Mouse (Mus musculus): ENCODE data around the gene Syt6. TPM values are rescaled to one million over a fixed set of nuclear protein-coding genes. Genes with fewer than 3 reads are reported as not detected.

Gene Syt6
- total RNA-seq, 2 experiments from 2014 or later: not detected

DNA sequence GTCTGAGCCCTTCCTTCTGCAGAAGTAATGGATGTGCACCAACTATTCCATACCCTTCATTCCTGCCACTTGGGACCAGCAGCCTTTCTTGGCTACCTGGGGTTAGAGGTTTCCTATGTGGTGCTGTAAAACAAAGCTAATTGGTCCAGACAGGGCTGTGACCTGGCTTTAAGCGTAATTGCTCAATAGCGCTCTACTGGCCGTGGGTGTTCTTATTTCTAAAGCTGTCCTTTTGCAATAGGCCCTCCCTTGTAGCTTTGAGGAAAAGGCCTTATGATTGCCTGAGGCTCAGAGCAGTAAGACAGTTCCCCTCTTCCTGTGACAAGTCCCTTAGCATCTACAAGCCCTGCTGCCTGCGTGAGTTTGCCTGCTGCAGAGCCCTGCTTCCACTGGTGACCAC, 22.6 kb downstream of the Syt6 start:
- DNase-seq: no peak
- intact Hi-C loops (cut with DNase I): no loop called here

DNA sequence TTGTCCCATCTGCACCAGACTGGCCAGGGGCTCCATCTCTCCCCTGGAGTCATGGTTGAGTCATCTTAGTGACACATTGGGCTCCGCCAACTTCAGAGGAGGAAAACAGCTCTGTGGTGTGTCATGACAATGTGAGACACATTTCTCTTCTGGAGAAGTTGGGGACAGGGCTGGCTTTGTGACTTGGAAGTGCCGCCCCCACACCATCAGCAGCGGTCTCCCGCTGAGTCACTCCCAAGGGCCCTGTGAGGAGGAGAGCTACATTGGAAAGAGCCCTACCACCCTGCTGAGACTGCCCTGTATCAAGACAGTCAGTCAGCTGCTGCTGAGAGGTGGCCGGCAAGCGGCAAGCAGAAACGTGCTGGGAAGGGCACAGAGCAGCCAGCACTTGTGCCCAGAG, 26.0 kb downstream of the Syt6 start:
- intact Hi-C loops (cut with DNase I): no loop called here
- no peak for DNase-seq

DNA sequence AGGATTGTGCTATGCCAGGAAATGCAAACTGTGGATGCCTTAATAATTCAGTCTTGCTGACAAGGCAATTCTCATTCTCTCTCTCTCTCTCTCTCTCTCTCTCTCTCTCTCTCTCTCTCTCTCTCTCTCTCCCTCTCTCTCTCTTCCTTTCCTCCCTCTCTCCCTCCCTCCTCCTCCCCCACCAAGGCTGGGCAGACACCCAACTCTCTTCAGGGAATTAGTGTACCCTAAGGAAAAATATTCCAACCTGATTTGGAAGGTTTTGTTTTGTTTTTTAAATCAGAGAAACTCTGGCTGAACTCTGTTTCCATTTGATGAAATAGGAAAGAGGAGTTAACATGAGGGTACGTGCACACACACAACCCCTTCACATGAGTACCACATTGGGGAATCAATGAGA, 26.5 kb downstream of the Syt6 start:
- no peak for DNase-seq
- intact Hi-C loops (cut with DNase I): no loop called here

DNA sequence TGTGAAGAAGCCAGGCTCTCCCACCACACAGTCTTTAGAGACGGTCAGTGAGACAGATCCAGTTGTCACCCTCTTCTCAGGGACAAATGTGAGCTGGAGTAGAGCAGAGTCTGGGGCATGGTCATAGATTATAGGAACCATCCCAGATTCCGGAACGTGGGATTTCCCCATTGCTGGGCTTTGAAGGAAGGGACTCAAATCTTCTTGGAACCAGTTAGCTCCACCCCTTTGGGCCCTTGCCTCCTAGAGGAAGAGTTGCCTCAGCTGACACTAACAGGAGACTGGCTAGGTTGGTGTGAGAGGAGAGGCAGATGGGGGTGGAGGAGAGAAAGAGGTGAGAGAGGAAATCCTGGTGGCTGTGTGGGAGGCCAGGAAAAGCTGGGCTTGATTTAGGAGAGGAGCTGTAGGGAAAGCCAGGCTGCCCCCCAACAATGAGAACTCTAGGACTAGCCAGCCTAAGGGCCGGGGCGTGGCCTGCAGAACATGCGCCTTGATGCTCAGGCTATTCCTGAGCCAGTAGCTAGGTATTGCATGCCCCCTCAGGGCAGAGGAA, 31.1 kb downstream of the Syt6 start:
- DNase-seq: no peak
- intact Hi-C loops (cut with DNase I): no loop called here

DNA sequence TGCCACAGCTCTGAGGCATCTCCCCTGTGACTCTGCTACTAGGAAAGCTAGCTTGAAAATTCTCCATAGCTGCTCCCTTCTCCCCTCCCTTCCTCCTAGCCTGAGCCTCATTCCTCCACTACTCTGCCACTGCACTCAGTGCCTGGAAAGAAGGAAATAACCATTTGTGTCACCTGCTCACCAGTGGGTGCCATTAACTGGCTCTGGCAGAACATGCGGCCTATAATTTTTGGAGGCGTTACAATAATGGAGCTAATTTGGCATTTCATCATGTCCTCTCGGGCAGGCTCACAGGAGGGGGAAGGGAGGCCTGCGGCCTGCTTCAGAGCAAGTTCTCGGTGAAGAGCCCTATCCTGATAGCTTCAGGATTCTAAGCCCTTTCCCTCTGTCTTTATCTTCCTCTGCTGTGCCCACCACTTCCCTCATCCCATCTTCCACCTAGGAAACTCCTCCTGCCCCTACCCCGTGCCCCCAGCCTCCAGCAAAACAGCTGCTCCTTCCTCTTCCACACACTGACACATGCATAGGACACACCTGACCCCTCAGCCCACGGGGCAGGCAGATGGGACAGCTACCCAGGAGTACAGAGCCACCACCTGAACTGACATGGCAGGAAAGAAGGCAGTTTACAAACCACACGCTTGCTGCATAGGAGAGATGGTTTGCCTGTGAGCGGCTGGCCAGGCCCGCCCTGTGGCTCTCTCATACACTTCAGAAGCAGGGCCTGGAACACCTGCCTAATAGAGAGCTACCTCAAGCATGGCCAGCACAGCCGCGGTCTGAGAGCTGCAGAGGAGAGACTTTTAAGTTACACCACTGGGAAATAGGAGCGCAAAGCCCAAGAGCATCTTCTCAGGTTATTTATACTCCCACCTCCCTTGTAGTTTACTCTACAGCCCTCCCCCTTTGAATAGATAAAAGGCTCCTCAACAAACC, 31.9 kb downstream of the Syt6 start:
- intact Hi-C loops (cut with DNase I): no loop called here
- no peak for DNase-seq

DNA sequence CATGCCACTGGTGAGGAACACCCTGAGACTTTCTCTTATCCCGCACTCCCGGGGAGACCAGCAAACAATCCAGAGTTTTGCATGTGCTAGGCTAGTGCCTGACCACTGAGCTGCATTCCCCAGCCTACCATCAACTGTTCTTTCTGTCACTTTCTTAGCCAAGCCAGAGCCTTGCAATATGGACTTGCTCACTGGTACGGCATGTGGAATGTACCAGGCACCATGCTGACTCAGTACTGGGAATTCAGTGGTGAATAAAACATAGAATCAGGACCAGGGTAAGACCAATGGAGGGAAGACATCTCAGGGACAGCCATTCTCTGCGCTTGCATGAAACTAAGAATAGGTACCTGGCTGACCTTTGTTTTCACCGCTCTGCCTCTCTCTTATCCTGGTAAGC, 35.2 kb downstream of the Syt6 start:
- intact Hi-C loops (cut with DNase I): no loop called here
- DNase-seq: no peak

DNA sequence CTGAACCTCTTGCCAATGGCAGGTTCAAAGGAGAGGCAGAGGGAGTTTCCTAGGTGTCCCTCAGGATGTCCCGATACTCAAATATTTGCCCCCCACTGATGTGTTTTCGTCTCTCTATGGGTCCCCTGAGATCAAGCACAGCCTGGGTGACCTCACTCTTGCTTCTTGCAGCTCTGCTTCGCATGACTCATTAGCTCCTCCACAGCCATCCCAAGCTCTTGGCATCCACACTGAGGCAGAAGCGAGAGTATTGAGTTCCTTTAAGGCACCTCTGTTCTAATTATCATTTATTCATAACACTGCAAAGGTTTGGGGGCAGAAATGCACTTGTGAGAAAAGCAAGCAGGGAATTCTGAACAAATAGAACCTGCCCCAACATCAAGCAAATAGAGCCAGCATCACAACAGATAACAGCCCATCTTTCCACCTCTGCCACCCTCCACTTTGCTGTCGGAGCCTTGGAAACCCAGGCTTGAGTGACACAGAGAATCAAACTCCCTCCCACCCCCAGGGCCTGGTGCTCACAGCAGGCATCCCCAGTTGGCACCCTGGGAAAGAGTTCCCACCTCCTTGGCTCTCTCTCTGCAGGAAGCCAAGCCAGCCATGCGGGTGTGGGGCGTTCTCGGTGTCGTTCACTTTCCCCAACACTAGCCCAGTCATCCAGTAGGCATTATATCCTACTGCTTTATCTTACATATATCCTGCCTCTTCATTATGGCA, 37.8 kb downstream of the Syt6 start:
- DNase-seq: no peak
- intact Hi-C loops (cut with DNase I): no loop called here

DNA sequence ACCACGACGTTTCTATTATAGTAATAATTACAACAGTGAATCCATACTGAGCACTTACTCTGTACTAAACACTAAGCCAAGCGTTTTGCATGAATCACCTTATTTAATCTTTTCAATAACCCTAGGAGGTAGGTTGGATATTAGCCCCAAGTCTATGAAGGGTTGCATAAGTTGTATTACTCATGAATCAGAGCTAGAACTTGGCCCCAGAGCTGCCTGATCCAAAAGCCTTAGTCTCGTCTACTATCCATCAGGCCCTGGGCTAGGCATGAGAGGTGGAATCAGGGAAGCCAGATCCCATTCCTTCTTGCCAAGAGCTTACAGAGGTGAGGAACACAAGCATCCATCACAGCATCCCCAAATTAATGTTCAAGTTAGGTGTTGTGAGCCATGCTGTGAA, 40.6 kb downstream of the Syt6 start:
- no peak for DNase-seq
- intact Hi-C loops (cut with DNase I): no loop called here

DNA sequence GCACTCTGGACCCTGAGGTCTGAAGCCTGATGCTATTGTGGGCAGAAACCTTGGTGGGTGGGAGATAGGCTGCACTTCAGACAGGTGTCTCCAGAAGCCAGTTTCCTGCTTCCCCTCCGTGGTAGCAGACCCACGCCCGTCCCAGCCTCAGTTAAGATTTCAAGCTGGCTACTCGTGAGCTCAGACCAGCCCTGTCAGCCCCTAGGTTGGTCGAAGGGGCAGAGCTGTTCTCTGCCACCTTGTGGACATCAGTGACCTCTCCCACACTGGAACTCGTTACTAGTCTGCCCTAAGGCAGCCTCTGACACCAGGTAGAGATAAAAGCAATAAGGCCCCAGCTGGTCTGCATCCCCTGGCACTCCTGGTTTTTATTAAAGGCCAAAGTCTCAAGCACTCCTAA, 42.0 kb downstream of the Syt6 start:
- no peak for DNase-seq
- intact Hi-C loops (cut with DNase I): no loop called here

DNA sequence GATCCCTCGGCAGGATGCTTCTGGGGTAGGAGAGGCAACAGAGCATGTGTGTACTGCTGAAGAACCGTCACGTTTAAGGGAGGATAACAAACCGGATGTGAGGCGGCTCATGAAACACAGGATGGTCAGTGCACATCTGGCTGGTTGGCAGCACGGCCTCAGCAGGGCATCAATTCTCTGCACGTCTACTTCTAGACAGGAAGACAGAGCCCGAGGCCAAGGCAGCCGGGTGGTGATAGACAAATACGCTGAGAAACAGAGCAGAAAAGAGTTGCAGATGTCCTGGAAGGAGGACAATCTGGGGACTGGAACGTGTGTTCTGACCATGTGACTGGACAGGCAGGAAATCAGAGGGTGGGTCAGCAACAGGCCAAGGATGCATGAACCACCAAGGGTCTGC, 45.1 kb downstream of the Syt6 start:
- intact Hi-C loops (cut with DNase I): no loop called here
- DNase-seq: no peak

DNA sequence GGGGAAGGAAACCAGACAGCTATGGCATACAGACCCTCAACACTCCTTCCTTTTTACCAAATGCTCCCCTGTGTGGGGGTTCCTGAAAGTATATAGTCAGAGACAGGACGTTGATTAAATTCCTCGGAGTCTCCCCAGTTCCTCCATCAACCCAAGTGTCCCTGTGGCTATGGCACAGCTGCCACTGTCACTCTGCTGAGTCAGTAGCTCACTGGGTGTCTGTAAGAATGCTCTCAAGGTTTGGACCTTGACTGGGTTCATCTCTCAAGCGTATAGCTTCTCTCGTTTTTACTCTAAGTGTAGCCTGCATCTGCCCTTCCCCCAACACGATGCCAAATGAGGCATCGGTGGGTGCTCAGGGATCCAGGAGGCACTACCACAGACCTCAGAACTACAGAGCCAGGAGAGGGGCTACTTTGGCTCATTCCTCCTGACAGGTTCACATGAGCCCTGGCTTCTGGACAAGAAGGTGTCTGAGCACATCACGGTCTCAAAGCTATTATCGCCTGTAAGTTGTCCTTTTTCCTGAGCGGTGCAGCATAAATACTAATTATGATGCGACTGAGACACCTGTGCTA, 49.0 kb downstream of the Syt6 start:
- DNase-seq: no peak

DNA sequence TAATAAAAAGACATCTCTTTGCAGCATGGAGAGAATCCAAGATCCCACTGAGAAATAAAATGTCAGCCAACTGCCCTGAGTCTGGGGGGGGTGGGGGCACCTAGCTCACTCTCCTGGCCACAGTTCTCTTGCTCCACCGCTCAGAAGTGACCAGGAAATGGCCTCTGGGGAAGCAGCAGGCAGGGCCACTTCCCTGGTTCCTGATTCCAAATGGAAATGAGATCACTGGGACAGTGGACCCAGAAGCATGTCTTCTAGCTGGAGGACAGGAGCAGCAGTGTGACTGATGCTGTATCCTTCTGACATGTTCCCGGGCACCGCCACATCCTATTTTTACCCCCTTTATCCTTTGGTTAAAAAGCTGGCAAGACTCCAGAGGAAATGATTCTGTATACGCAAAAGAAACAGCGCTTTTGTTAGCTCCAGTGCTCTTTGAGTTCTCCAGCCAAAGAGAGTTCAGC, 49.6 kb downstream of the Syt6 start:
- intact Hi-C loops (cut with DNase I): no loop called here
- DNase-seq: no peak

More for the DNA sequence above, 49.0 kb downstream of the Syt6 start:
- intact Hi-C loops (cut with DNase I): no loop called here

DNA sequence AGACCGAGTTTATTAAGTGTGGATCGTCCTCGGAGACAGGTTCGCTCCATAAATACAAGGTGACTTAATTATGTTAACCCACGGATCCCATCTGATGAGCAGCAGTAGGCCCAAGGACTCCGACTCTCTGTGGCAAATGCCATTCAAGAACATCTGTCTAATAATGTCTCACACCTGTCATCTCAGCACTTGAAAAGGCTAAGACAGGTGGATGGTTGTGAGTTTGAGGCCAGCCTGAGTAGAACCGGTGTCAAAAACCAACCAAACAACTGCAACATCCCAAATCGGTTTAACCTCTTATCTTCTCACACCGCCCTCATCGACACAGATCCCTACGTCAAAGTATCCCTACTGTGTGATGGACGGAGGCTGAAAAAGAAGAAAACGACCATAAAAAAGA, 50.1 kb downstream of the Syt6 start:
- intact Hi-C loops (cut with DNase I): no loop called here
- DNase-seq: no peak

DNA sequence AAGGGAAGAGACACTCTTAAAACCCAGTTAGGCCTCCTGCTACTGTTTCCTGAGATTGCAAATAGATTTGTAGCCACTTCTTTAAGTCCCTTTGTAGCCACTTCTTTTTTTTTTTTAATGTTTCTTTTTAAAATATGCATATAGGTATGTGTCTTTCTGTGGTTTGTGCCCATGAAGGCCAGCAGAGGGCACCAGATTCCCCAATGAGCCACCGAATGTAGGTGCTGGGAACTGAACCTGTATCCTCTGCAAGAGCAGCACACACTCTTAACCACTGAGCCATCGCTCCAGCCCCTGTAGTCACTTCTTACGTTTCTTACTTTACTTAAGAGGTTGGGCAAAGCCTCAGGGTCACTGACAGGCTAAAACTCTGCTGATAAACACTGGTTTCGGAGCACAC, 51.5 kb downstream of the Syt6 start:
- no peak for DNase-seq
- intact Hi-C loops (cut with DNase I): no loop called here

DNA sequence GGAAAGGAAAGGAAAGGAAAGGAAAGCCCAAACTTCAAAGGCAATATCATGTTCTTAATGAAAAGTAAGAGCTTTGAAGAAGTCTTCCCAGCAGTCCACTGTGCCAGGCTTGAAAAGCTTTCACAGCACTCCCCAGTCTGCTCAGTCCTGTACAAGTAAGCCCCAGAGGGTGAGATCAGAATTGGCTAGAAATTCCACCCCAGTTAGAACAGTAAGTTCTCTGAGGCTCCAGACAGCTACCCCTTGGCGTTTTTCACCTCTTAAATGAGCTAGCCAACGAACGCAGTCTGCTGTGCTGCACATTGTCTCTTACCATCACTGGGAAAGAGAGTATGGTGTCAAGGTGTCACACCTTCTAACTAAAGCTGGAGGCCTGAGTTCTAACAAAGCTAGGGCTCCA, 52.6 kb downstream of the Syt6 start:
- intact Hi-C loops (cut with DNase I): no loop called here
- no peak for DNase-seq

DNA sequence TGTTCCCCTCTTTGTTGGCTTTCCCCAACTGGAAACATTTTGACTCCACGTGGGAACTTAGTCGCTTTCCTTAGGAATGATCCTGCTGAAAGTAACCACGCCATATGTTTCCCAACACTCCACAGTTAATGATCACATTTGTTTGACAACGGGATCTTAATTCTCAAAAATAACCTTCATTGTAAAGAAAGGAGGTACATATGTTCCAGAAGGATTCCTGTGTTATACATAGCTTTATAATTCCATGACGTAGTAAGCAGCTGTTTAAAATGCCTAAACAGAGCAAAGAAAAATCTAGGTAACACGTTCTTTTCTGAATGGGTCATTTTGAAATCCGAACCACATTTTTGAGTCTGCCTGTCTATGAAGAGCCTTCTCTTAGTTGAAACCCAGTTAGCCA, 58.1 kb downstream of the Syt6 start:
- intact Hi-C loops (cut with DNase I): no loop called here
- DNase-seq: no peak

DNA sequence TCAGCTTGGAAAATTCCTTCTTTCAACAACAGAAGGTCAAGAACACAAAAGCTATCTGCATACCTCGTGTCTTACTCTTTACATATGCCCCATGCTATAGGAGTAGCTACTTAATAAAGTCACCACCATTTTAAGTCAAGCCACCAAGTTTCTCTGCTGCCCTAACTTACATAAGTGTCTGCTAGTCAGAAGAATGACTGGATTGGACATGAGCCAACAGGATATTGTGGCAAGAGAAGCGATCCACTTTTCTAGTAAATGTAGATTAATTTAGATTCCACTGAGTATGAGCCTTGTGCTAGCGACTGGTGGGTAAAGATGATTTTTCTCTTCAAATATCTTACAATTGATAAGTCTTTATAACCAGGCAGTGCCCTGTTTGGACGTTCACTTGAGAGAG, 58.8 kb downstream of the Syt6 start:
- DNase-seq: no peak
- intact Hi-C loops (cut with DNase I): no loop called here

DNA sequence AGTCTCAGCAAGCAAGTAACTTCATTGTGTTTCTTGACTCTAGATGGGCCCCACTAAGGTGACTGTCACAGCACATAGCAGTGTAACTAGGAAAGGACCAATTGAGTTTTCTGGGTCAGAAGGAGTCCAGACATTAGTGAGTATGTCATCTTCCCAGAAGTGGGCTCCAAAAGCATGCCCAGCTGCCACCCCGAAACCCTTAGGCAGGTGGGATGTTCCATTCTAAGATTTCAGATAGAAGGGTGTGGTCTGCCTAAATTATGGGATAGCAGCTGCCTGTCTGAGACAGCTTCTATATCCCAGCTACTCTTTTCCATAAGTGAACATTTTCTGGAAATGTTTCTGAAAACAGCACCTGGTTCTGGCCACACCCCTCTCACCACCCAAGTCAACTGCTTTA, 59.2 kb downstream of the Syt6 start:
- intact Hi-C loops (cut with DNase I): no loop called here

DNA sequence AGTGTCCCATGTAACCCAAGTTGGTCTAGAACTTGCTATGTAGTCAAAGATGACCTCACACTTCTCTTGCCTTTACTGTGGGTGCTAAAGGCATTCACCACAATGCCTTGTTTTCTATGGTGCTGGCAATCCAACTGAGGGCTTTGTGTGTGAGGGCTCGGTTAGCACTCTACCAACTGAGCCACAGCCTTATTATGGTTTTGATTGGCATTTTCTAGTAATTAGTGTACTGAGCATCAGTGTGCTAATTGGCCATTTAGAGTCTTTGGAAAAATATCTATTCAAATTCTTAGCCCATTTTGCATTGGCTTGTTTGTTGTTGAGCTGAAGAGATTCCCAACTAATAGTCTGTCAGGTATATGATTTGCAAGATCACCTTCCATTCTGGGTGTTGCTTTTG, 62.6 kb downstream of the Syt6 start:
- DNase-seq: no peak
- intact Hi-C loops (cut with DNase I): no loop called here

More for the DNA sequence above, 59.2 kb downstream of the Syt6 start:
- DNase-seq: no peak

DNA sequence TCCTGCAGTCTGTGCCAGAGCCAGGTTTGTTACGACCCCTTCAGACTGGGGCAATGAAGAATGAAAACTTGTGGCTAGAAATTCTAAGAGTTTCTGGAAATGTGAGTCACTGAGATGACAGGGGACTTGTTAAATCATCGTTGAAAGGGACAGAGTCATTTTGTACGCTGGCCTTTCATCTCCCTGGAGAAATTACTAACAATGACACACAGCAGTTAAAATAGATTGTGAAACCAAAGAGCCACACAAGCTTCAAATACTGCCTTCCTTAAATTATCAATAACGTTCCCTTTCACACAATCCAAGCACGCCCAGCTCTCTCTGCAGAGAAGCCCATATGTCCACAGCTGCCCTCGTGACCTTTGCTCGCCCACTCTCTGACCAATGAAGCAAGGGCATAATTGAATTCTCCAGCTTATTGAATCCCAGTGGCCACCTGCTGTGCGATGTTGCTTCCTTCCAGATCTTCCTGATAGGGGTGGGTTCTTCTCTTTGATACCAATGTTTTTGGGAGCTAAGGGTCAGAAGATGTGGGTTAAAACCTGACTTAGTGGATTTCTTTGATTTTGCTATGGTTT, 65.3 kb downstream of the Syt6 start:
- intact Hi-C loops (cut with DNase I): no loop called here
- no peak for DNase-seq

DNA sequence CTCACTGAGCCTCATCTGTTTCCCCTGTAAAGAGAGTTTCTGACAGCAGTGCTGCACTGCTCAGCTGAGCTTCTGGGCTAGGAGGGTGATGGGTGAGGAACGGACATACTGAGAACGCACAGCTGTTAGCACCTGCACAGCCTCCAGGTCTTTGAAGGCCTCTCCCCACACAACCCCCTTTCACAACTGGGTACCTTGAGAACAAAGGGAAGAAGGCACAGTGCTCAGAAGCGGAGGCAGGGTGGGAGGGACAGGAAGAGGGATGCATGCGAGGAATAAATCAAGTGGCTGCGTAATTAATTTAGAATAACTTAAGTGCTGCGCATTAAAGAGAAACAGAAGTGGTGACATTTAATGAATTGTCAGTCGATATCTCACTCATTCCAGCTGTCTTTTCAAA, 66.3 kb downstream of the Syt6 start:
- DNase-seq: no peak
- intact Hi-C loops (cut with DNase I): no loop called here

All from gastrocnemius, postnatal 36 days (tissue).